Mouse (Mus musculus) heart, adult 2 months (tissue): ENCODE results near the gene Dtnb. TPM values are rescaled to one million over a fixed set of nuclear protein-coding genes. Genes with fewer than 3 reads are reported as not detected.

Source experiments
- DNase-seq, 2 experiments: peaks; one replicate each; pipeline ENCODE4 v3.0.0; 2021
- H3K27ac ChIP-seq: fragments of 200-600 bp; 2 replicates; pipeline ENCODE4 v1.8.1; 2022
- H3K27me3 ChIP-seq: fragments of 200-500 bp; 2 replicates; pipeline ENCODE4 v1.6.1; 2012; ENCODE audit warnings: mild to moderate bottlenecking, low read length, inconsistent platforms, mixed read lengths; ENCODE audit not compliant: control insufficient read depth, insufficient read depth
- H3K36me3 ChIP-seq: fragments of 200-500 bp; 2 replicates; pipeline ENCODE4 v1.6.1; 2012; ENCODE audit warnings: low read length, inconsistent platforms; ENCODE audit not compliant: control insufficient read depth, insufficient read depth
- H3K4me1 ChIP-seq: fragments of 200-500 bp; 2 replicates; pipeline ENCODE4 v1.6.1; 2011; ENCODE audit warnings: low read length; ENCODE audit not compliant: control insufficient read depth, insufficient read depth
- H3K4me3 ChIP-seq: fragments of 200-600 bp; 2 replicates; pipeline ENCODE4 v1.8.1; 2022
- H3K79me2 ChIP-seq: fragments of 200-500 bp; replicated peaks from 2 replicates; pipeline ENCODE4 v1.6.1; 2012; ENCODE audit warnings: mild to moderate bottlenecking, inconsistent platforms, low read length, moderate library complexity, mixed read lengths; ENCODE audit not compliant: control insufficient read depth, insufficient read depth
- H3K9ac ChIP-seq: fragments of 200-500 bp; 2 replicates; pipeline ENCODE4 v1.6.1; 2012; ENCODE audit warnings: low read depth, mild to moderate bottlenecking, control low read depth, inconsistent platforms, low read length, mixed read lengths
- CTCF ChIP-seq: fragments of 200-600 bp; IDR thresholded peaks from 2 replicates; pipeline ENCODE4 v1.8.1; 2022; ENCODE audit warnings: antibody characterized with exemption, mild to moderate bottlenecking, moderate library complexity
- EP300 ChIP-seq: fragments of 200-500 bp; IDR thresholded peaks from 2 replicates; pipeline ENCODE4 v1.6.1; 2011; ENCODE audit warnings: low read depth, low read length, control low read depth; ENCODE audit not compliant: insufficient read depth
- POLR2A ChIP-seq: fragments of 200-500 bp; IDR thresholded peaks from 2 replicates; pipeline ENCODE4 v1.6.1; 2011; ENCODE audit warnings: mild to moderate bottlenecking, low read depth, low read length, control low read depth; ENCODE audit not compliant: insufficient read depth
- WGBS: fragments of 180-500 bp; shearing (Covaris S2); methylation state at CpG from one replicate; pipeline ENCODE4 v1.1.7; 2018; 5-methylcytosine and 5-hydroxymethylcytosine counted together
- intact Hi-C: fragments of 180-260 bp; cut with DNase I; formaldehyde crosslinking; loops from one replicate; pipeline ENCODE4 v1.15.1; 2025
- polyA plus RNA-seq: library from polyadenylated mRNA; depleted of rRNA; stranded (reverse); fragments of >200 nt; gene quantifications from 2 replicates; pipeline ENCODE4 v1.2.3, GENCODE M21; 2012
- total RNA-seq, 2 experiments: library from RNA; stranded (reverse); gene quantifications; 2 replicates each; pipeline ENCODE4 v1.2.3; 2021

Gene Dtnb
- total and polyA plus RNA-seq, 3 experiments = 6.0 to 8.0 (median 7.1) TPM

GRCm38 (mm10) chr12:3738741-3739529 is 166.8 kb downstream of the Dtnb start:
- Histone ChIP-seq H3K79me2 (no peaks in the 10 kb centered on the region), H3K36me3 (no peaks in the 10 kb centered on the region), H3K27ac (no peak overlapping the region), H3K4me1 (no peaks in the 10 kb centered on the region; the same call in 1 of the 2 replicates), H3K9ac (no peak overlapping the region), H3K4me3 (no peak overlapping the region), H3K27me3 (no peaks in the 10 kb centered on the region)
- intact Hi-C loops = no loop called here
- no peak for DNase-seq
- WGBS = 39% methylated on average over 7 of the region's 7 CpGs
- no peak for TF ChIP-seq POLR2A
- no peak for TF ChIP-seq CTCF
- TF ChIP-seq EP300 = no peak

GRCm38 (mm10) chr12:3739749-3740704 is 167.8 kb downstream of the Dtnb start:
- peak overlapping the region; percentile 33; the same call in 1 of the 2 replicates for H3K27ac ChIP-seq
- TF ChIP-seq POLR2A = no peak
- no peak for TF ChIP-seq EP300
- TF ChIP-seq CTCF = no peak
- DNase-seq = peak in 1 of 2 experiments; percentile 24
- no peaks in the 10 kb centered on the region for H3K36me3 ChIP-seq
- H3K4me1 ChIP-seq = no peaks in the 10 kb centered on the region; the same call in 1 of the 2 replicates
- H3K79me2 ChIP-seq = no peaks in the 10 kb centered on the region
- no peak overlapping the region for H3K4me3 ChIP-seq
- no peaks in the 10 kb centered on the region for H3K27me3 ChIP-seq
- WGBS = 71% methylated on average over 18 of the region's 18 CpGs
- intact Hi-C loops = loop anchor here (5.0 kb wide), 1 partner anchor 43 kb away; no protein-coding TSS in a partner anchor
- H3K9ac ChIP-seq = no peak overlapping the region

- 74% methylated on average over 3 of the region's 3 CpGs for WGBS
- Histone ChIP-seq H3K9ac (no peak overlapping the region), H3K36me3 (no peaks in the 10 kb centered on the region), H3K4me3 (no peak overlapping the region), H3K4me1 (peaks cover under 1% of the 10 kb centered on the region; the same call in 1 of the 2 replicates), H3K27ac (no peak overlapping the region; the same call in 1 of the 2 replicates), H3K27me3 (no peaks in the 10 kb centered on the region), H3K79me2 (no peaks in the 10 kb centered on the region)
- DNase-seq = no peak
- intact Hi-C loops = loop anchor here (5.0 kb wide), 1 partner anchor 43 kb away; no protein-coding TSS in a partner anchor
- TF ChIP-seq CTCF = no peak
- TF ChIP-seq EP300 = no peak
- TF ChIP-seq POLR2A = no peak
Observed at GRCm38 (mm10) chr12:3740705-3741081, 168.5 kb downstream of the Dtnb start.

GRCm38 (mm10) chr12:3745432-3746105 is 173.4 kb downstream of the Dtnb start:
- Histone ChIP-seq H3K79me2 (no peaks in the 10 kb centered on the region), H3K4me1 (peaks cover 3% of the 10 kb centered on the region), H3K9ac (no peak overlapping the region), H3K27me3 (no peaks in the 10 kb centered on the region), H3K4me3 (no peak overlapping the region), H3K27ac (peak overlapping the region; percentile 43), H3K36me3 (no peaks in the 10 kb centered on the region)
- intact Hi-C loops = no loop called here
- TF ChIP-seq CTCF (no peak), POLR2A (no peak), EP300 (no peak)
- 35% methylated on average over 7 of the region's 7 CpGs for WGBS
- peak; percentile 50 to 66 for DNase-seq

GRCm38 (mm10) chr12:3746369-3746768 is 174.2 kb downstream of the Dtnb start:
- H3K36me3 ChIP-seq = no peaks in the 10 kb centered on the region
- whole genome bisulfite sequencing = 94% methylated on average over 3 of the region's 3 CpGs
- H3K4me1 ChIP-seq = peaks cover 3% of the 10 kb centered on the region
- intact Hi-C loops = no loop called here
- no peak overlapping the region for H3K4me3 ChIP-seq
- TF ChIP-seq CTCF (no peak), POLR2A (no peak), EP300 (no peak)
- H3K27me3 ChIP-seq = no peaks in the 10 kb centered on the region
- H3K27ac ChIP-seq = no peak overlapping the region
- H3K9ac ChIP-seq = no peak overlapping the region
- no peak for DNase-seq
- H3K79me2 ChIP-seq = no peaks in the 10 kb centered on the region
